Mouse (Mus musculus) G1E (cell line): ENCODE measurements around the gene Nfx1. TPM values are rescaled to one million over a fixed set of nuclear protein-coding genes. Genes with fewer than 3 reads are reported as not detected.

Experiments
- ATAC-seq: 2 replicates; pipeline ENCODE4 v1.8.0; 2016; ENCODE audit warnings: mild to moderate bottlenecking; ENCODE audit not compliant: insufficient number of reproducible peaks, poor library complexity, low FRiP score, severe bottlenecking; ENCODE audit errors: extremely low read depth
- DNase-seq: peaks from one replicate; pipeline ENCODE4 v3.0.0; 2012; ENCODE audit warnings: low spot score
- H3K27me3 ChIP-seq: 2 replicates; pipeline ENCODE4 v1.6.1; 2012; ENCODE audit warnings: mild to moderate bottlenecking, low read length, inconsistent platforms; ENCODE audit not compliant: insufficient read depth
- H3K36me3 ChIP-seq: replicated peaks from 2 replicates; pipeline ENCODE3; 2012; ENCODE audit warnings: mild to moderate bottlenecking, inconsistent platforms
- H3K4me1 ChIP-seq: 2 replicates; pipeline ENCODE4 v1.6.1; 2012; ENCODE audit warnings: low read depth, low read length, inconsistent platforms, mixed read lengths; ENCODE audit not compliant: insufficient read depth
- H3K4me3 ChIP-seq: 2 replicates; pipeline ENCODE4 v1.5.1; 2012; ENCODE audit warnings: low read depth, mild to moderate bottlenecking, inconsistent platforms, low read length, moderate library complexity, mixed read lengths
- H3K9me3 ChIP-seq: replicated peaks from 2 replicates; pipeline ENCODE4 v1.6.1; 2012; ENCODE audit warnings: inconsistent platforms
- CTCF ChIP-seq: IDR thresholded peaks from 2 replicates; pipeline ENCODE4 v1.5.1; 2012; ENCODE audit warnings: low read depth, low read length, inconsistent platforms, mixed read lengths
- GATA1 ChIP-seq: IDR thresholded peaks from 2 replicates; pipeline ENCODE4 v1.6.1; 2012; ENCODE audit warnings: borderline replicate concordance, low read length, inconsistent platforms, mixed read lengths
- GATA2 ChIP-seq: IDR thresholded peaks from 2 replicates; pipeline ENCODE4 v1.6.1; 2012; ENCODE audit warnings: low read depth, low read length, inconsistent platforms, borderline replicate concordance
- POLR2AphosphoS5 ChIP-seq: IDR thresholded peaks from 2 replicates; pipeline ENCODE4 v1.6.1; 2012; ENCODE audit warnings: low read depth, low read length, inconsistent platforms; ENCODE audit not compliant: insufficient replicate concordance
- TAL1 ChIP-seq: conservative IDR thresholded peaks from 2 replicates; pipeline ENCODE4 v1.6.1; 2012; ENCODE audit warnings: low read depth, low read length, inconsistent platforms, mixed read lengths
- polyA plus RNA-seq: library from polyadenylated mRNA; stranded (reverse); fragments of >175 nt; gene quantifications from 2 replicates; pipeline ENCODE4 v1.2.3, GENCODE M21; 2012
- total RNA-seq, 2 experiments: library from RNA; stranded (forward) in 1 of 2; stranded (reverse) in 1 of 2; fragments of 200-1000 nt in 1 of 2; fragments of >200 nt in 1 of 2; fragmentation: Nextera tagmentation in 1 of 2; gene quantifications; 2 replicates each; pipeline ENCODE4 v1.2.3; 2014 to 2017

Gene Nfx1
- total and polyA plus RNA-seq, 3 experiments = 49.1 to 152 (median 135) TPM

DNA sequence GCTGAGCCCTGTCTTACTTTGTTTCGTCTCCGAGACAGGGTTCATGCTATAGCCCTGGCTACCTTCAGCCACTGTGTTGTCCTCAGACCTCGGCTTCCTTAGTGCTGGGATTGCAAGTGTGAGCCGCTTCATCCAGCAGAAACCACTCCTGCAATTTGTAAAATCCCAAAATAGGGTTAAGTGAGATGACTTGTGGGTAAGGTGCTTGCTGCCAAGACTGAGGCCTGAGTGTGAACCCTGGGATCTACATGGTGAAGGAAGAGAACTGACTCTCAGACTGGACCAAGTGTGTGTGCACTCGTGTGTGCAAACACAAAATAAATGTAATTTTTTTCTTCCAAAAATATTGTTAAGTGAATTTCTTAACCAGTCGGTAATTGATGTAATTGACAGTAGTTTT is 18.9 kb downstream of the Nfx1 start:
- peaks cover 95% of the 10 kb centered on the region for H3K36me3 ChIP-seq
- H3K4me1 ChIP-seq = peaks cover 13% of the 10 kb centered on the region
- H3K27me3 ChIP-seq = no peaks in the 10 kb centered on the region
- TF ChIP-seq POLR2AphosphoS5 (no peak), CTCF (no peak), TAL1 (no peak), GATA1 (no peak), GATA2 (no peak)
- H3K4me3 ChIP-seq = no peak overlapping the region
- ATAC-seq = no peak
- H3K9me3 ChIP-seq = no peaks in the 10 kb centered on the region
- DNase-seq = no peak

DNA sequence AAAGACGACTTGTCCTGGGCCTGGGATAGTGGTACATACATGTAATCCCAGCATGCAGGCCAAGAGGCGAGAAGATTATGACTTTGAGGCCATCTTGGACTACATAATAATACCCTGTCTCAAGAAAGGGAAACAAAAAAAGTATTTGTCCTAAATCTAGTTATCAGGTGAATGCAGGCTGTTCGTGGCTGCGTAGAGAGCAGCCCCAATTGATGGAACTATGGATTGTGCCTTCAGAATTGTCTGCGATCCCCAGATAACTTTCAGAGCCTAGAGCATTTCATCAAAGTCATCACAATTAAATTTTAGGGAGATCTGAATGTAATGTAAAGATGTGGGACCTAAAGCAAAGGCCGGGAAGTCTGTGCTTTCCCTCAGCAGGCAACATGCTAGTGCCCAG is 25.6 kb downstream of the Nfx1 start:
- DNase-seq (no peak), ATAC-seq (no peak)
- peaks cover 95% of the 10 kb centered on the region for H3K36me3 ChIP-seq
- no peaks in the 10 kb centered on the region for H3K9me3 ChIP-seq
- H3K27me3 ChIP-seq = no peaks in the 10 kb centered on the region
- no peak overlapping the region for H3K4me3 ChIP-seq
- H3K4me1 ChIP-seq = peaks cover 58% of the 10 kb centered on the region
- TF ChIP-seq TAL1 (peak; percentile 64), GATA1 (no peak), GATA2 (no peak)

DNA sequence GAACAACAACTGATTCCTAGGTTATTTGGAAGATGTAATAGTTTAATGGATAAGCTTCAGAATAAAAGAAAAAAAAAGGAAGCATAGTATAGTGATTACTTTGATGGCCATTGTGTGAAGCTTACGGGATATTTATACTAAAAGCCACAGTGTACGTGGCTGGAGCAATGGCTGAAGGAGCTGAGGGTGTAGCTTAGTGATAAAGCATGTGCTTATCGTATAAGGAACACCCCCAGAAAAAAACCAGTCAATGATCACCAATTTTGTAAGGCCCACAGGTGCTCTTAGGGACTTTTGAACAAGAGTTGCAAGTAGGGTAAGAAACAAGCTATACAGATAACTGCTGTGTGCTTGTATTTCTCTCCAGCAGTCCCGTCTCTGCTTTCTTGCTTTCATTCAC is 27.2 kb downstream of the Nfx1 start:
- no peaks in the 10 kb centered on the region for H3K27me3 ChIP-seq
- H3K4me1 ChIP-seq = peaks cover 55% of the 10 kb centered on the region
- 0 out of 2 replicates have a peak, but pooled peaks have one; percentile 27 for TF ChIP-seq TAL1
- TF ChIP-seq CTCF = no peak
- no peak overlapping the region for H3K4me3 ChIP-seq
- no peak for ATAC-seq
- peaks cover 98% of the 10 kb centered on the region for H3K36me3 ChIP-seq
- no peaks in the 10 kb centered on the region for H3K9me3 ChIP-seq
- no peak for DNase-seq

DNA sequence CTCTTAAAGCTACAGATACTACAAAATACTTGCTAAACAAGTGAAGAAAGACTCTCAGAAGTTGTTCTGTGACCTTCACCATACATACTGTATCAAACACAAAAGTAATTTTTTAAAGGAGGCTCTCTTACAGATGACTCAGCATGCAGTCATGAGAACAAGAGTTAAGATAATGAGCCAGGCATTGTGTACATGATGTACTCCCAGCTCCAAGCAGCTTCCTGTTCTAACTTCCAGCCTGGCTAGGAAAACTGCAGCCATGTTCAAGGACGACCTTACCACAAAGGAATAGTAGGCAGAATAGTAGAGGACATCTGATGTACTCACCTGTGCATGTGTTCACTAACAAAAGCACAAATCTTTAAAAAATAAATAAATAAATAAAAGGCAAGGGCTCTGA is 29.6 kb downstream of the Nfx1 start:
- Histone ChIP-seq H3K27me3 (no peaks in the 10 kb centered on the region), H3K4me3 (no peak overlapping the region), H3K9me3 (no peaks in the 10 kb centered on the region), H3K36me3 (peaks cover 99% of the 10 kb centered on the region), H3K4me1 (peaks cover 41% of the 10 kb centered on the region)
- ATAC-seq (no peak), DNase-seq (no peak)
- no peak for TF ChIP-seq GATA2
- TF ChIP-seq POLR2AphosphoS5 = no peak
- TF ChIP-seq CTCF = no peak
- no peak for TF ChIP-seq GATA1
- TF ChIP-seq TAL1 = no peak

DNA sequence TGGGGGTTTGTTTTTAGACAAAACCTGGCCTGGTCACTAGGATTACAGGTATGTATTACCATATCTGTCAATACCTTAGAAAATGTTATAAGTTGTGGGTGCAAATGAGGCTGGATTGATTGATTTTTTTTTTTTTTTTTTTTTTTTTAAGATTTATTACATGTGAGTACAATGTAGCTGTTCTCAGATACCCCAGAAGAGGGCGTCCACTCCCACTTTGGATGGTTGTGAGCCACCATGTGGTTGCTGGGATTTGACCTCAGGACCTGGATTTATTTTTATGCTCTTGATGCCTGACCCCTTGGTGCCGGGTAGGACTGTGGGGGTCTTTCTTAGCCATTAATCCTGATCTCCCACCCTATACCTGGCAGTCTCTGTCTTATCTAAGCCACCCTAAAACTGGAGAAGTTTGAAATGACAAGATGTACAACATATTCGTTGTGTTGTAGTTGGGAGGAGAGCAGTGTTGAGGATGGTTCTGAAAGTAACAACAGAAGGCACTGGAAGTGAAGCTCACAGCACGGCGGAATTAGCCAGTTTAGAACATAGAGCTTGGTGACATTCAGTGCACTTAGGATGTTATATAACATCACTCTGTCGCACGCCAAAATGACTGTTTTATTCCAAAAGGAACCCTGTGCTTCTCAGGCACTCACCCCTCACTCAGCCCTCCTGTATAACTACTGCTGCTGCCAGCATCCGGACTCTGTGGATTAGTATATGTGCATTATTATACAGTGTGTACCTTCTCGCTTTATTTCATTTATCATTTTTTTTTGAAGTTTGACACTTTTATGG is 30.3 kb downstream of the Nfx1 start:
- no peaks in the 10 kb centered on the region for H3K9me3 ChIP-seq
- H3K4me3 ChIP-seq = no peak overlapping the region
- H3K36me3 ChIP-seq = peaks cover 95% of the 10 kb centered on the region
- ATAC-seq = no peak
- DNase-seq = no peak
- TF ChIP-seq TAL1 (no peak), GATA1 (no peak), POLR2AphosphoS5 (no peak), CTCF (no peak), GATA2 (no peak)
- peaks cover 35% of the 10 kb centered on the region for H3K4me1 ChIP-seq
- H3K27me3 ChIP-seq = no peaks in the 10 kb centered on the region

DNA sequence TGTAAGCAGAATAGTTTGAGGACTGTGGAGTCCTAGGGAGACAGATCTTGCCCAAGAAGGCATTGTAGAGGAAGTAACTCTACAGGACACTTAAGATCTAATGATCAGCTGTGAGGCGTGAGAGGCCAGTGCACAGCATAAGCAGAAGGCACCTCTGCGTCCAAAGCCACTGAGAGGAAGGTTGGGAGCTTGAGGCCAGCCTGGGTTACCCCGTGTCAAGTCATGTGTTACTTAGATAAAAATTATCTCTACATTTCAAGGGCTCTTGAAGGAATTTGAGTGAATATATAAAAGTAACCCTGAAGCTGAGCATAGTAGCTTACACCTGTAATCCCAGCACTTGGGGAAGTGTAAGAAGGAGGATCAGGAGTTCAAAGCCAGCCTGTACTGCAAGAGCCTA is 42.6 kb downstream of the Nfx1 start:
- no peak for TF ChIP-seq GATA2
- no peak for TF ChIP-seq POLR2AphosphoS5
- TF ChIP-seq CTCF = no peak
- 0 out of 2 replicates have a peak, but pooled peaks have one; percentile 28 for TF ChIP-seq TAL1
- ATAC-seq = peak; percentile 86
- peaks cover 97% of the 10 kb centered on the region for H3K36me3 ChIP-seq
- no peak overlapping the region for H3K4me3 ChIP-seq
- H3K9me3 ChIP-seq = no peaks in the 10 kb centered on the region
- H3K27me3 ChIP-seq = no peaks in the 10 kb centered on the region
- DNase-seq = peak; percentile 43
- peaks cover 34% of the 10 kb centered on the region for H3K4me1 ChIP-seq

DNA sequence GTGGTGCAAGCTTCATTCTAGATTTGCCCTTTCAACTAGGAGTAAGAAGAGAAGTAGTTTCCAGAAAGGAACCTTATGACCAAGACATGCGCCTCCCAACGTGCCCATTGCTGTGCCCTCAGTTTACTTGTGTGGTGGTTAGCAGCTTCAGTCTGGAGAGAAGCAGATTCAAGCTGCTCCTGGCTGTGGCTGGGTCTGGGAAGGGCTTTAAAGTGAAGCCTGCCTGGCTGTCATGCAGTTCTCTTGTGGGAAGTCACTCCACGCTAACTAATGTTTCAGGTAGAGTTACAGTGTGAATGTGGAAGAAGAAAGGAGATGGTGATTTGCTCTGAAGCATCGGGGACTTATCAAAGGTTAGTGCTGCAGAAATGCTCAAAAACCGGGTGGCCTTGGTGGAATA is 45.1 kb downstream of the Nfx1 start:
- Histone ChIP-seq H3K27me3 (no peaks in the 10 kb centered on the region), H3K36me3 (peaks cover 97% of the 10 kb centered on the region)

More for the DNA sequence above, 45.1 kb downstream of the Nfx1 start:
- peaks cover 45% of the 10 kb centered on the region for H3K4me1 ChIP-seq
- no peak overlapping the region for H3K4me3 ChIP-seq
- no peak for DNase-seq
- no peak for ATAC-seq
- H3K9me3 ChIP-seq = no peaks in the 10 kb centered on the region
- TF ChIP-seq GATA1 (no peak), GATA2 (no peak), POLR2AphosphoS5 (no peak), TAL1 (no peak), CTCF (no peak)
